Mouse (Mus musculus): ENCODE measurements around the gene Kif3c.

DNA sequence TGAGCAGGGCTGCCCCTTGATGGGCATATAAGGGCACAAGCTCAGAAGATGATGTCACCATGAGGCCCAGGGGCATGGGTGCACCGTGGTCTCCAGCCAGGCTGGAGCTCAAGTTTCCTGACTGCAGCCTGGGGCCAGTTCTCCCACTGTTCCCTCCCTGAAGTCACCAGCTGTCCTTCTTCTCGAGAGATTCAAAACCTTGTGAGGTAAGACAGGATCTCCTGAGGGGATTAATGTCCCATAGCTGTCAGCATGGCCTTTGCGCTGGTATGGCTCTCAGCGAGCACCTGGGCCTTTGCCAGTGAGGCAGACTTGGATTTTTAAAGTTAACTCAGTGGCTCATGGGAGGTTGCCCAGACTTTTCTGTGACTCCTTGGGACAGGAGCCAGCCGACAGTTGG lies 14.8 kb upstream of the Kif3c start:
- no peak for TF ChIP-seq CTCF (IDR thresholded peaks at IDR 0.05; ENCODE audit: extremely low read depth, insufficient read length, insufficient replicate concordance, low read depth, low read length)
- TF ChIP-seq POLR2A (IDR thresholded peaks at IDR 0.05; ENCODE audit: low read depth, low read length) = no peak
